Comparison of ENCODE assay signal across 25 mouse cellular contexts in the genomic region with DNA sequence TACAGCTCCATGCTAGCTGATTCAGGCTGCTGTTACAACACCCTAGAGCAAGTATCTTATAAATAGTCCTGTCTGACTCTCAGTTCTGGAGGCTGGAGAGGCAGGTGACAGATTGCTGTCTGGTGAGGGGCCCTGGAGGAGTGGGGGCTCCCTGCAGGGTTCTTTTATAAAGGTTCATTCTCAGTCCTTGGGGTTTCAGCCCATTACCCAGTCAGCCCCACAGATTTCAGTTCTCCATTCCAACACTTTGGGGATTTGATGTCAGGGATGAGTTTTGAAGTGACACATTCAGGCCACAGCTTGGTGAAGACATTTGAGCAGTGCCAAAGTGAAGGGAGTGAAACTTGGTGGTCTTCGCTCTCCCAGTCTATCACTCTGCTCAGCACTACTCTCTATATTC. TPM values are rescaled to one million over a fixed set of nuclear protein-coding genes. Genes with fewer than 3 reads are reported as not detected.
DNase-seq lines count a peak whose midpoint lies in the region; ATAC-seq and TF ChIP-seq lines count a peak whose summit lies in the region.
"Had no signal": no experiment of that assay in that cellular context is flagged by ENCODE, and none has a peak within 500 bp of the region (broad histone marks: within the 10 kb centered on the region; RNA-seq: fewer than 3 reads in every experiment).

No protein-coding gene starts in this region.

- H3K27ac ChIP-seq in kidney, adult 2 months (ENCODE audit: insufficient read depth, low read depth, low read length) = peak overlapping the region; percentile 99
- H3K27ac ChIP-seq in kidney, embryonic 16.5 days (ENCODE audit: low read length) = peak overlapping the region; percentile 92
- no peak overlapping the region for H3K27ac ChIP-seq in stomach, postnatal 0 days (replicated peaks)
- H3K27ac ChIP-seq in midbrain, embryonic 10.5 days (replicated peaks) = no peak overlapping the region
- H3K27ac ChIP-seq: embryonic facial prominence, embryonic 10.5 days; embryonic facial prominence, embryonic 13.5 days; forebrain, embryonic 12.5 days; forebrain, embryonic 15.5 days; heart, adult 2 months; heart, embryonic 10.5 days; hindbrain, embryonic 14.5 days; hindbrain, postnatal 0 days had no signal

- no peak for TF ChIP-seq POLR2A in kidney, adult 2 months (IDR thresholded peaks at IDR 0.05; ENCODE audit: low read depth, low read length)

- 95% methylated on average over 1 of the region's 1 CpGs for WGBS in kidney, adult 2 months
- WGBS in kidney, embryonic 16.5 days = 100% methylated on average over 1 of the region's 1 CpGs
- 100% methylated on average over 1 of the region's 1 CpGs for WGBS in stomach, postnatal 0 days
- WGBS in midbrain, embryonic 10.5 days = 97% methylated on average over 1 of the region's 1 CpGs

- TF ChIP-seq EP300 in stomach, postnatal 0 days (optimal IDR thresholded peaks at IDR 0.05) = no peak

- H3K27me3 ChIP-seq in kidney, adult 2 months (replicated peaks; ENCODE audit: control insufficient read depth, insufficient read depth, low read length) = no peaks in the 10 kb centered on the region
- H3K27me3 ChIP-seq in kidney, embryonic 16.5 days (ENCODE audit: insufficient read depth, low read length) = no peaks in the 10 kb centered on the region
- no peaks in the 10 kb centered on the region for H3K27me3 ChIP-seq in stomach, postnatal 0 days (ENCODE audit: control insufficient read depth, insufficient read depth, low read length)
- H3K27me3 ChIP-seq in midbrain, embryonic 10.5 days (ENCODE audit: low read depth, poor library complexity, severe bottlenecking) = no peaks in the 10 kb centered on the region
- H3K27me3 ChIP-seq: embryonic facial prominence, embryonic 13.5 days; forebrain, embryonic 12.5 days; forebrain, embryonic 15.5 days had no signal

- no peak for DNase-seq in kidney, adult 2 months
- DNase-seq in kidney, postnatal 10 days = no peak
- DNase-seq in kidney, postnatal 14 days = no peak
- DNase-seq in stomach, postnatal 0 days (ENCODE audit: low spot score) = peak; percentile 5
- DNase-seq in midbrain, embryonic 10.5 days (ENCODE audit: low spot score) = no peak
- DNase-seq: adrenal gland, adult 8-10 months; adrenal gland, postnatal 25 days; cerebellum, adult 11-12 months; cerebellum, adult 8-10 months; cerebellum, postnatal 36 days; embryo, embryonic 11 days; gastrocnemius, postnatal 25 days; heart, adult 2 months; heart, postnatal 4 days had no signal

- peaks cover 24% of the 10 kb centered on the region for H3K4me1 ChIP-seq in kidney, adult 2 months (ENCODE audit: control insufficient read depth, insufficient read depth, low read length)
- H3K4me1 ChIP-seq in kidney, embryonic 16.5 days (ENCODE audit: insufficient read depth, low read length) = peaks cover 14% of the 10 kb centered on the region; the same call in 1 of the 2 replicates
- no peaks in the 10 kb centered on the region for H3K4me1 ChIP-seq in stomach, postnatal 0 days (replicated peaks; ENCODE audit: control insufficient read depth, insufficient read depth)
- peaks cover 11% of the 10 kb centered on the region for H3K4me1 ChIP-seq in midbrain, embryonic 10.5 days
- H3K4me1 ChIP-seq: embryonic facial prominence, embryonic 10.5 days; forebrain, embryonic 12.5 days had no signal

- H3K4me2 ChIP-seq in kidney, embryonic 16.5 days (replicated peaks; ENCODE audit: low read depth, low read length) = no peak overlapping the region
- H3K4me2 ChIP-seq in stomach, postnatal 0 days (replicated peaks; ENCODE audit: low read depth) = no peak overlapping the region
- H3K4me2 ChIP-seq: embryonic facial prominence, embryonic 13.5 days; forebrain, embryonic 12.5 days; forebrain, embryonic 15.5 days; hindbrain, embryonic 14.5 days had no signal

- no peak overlapping the region for H3K4me3 ChIP-seq in kidney, adult 2 months (ENCODE audit: insufficient read depth, low read depth, low read length)
- no peak overlapping the region for H3K4me3 ChIP-seq in kidney, embryonic 16.5 days (ENCODE audit: low read length)
- H3K4me3 ChIP-seq in stomach, postnatal 0 days (ENCODE audit: low read depth, low read length) = no peak overlapping the region
- H3K4me3 ChIP-seq in midbrain, embryonic 10.5 days = no peak overlapping the region
- H3K4me3 ChIP-seq: embryonic facial prominence, embryonic 10.5 days; embryonic facial prominence, embryonic 13.5 days; erythroblast, embryonic 14.5 days; forebrain, embryonic 12.5 days; forebrain, embryonic 15.5 days; heart, adult 2 months; heart, embryonic 10.5 days had no signal

- peak; percentile 10; the same call in 1 of the 2 replicates for ATAC-seq in kidney, embryonic 16.5 days (ENCODE audit: low FRiP score, low TSS enrichment)
- no peak for ATAC-seq in stomach, postnatal 0 days (ENCODE audit: low FRiP score, low TSS enrichment)
- ATAC-seq: activated CD4-positive, CD25-positive, alpha-beta regulatory T cell, adult 4 months; CD4-positive, CD25-positive, alpha-beta regulatory T cell, adult 4 months; forebrain, embryonic 15.5 days; hindbrain, postnatal 0 days had no signal

- no peaks in the 10 kb centered on the region for H3K36me3 ChIP-seq in kidney, adult 2 months (ENCODE audit: control insufficient read depth, insufficient read depth, low read length)
- peaks cover 4% of the 10 kb centered on the region; the same call in 1 of the 2 replicates for H3K36me3 ChIP-seq in kidney, embryonic 16.5 days (ENCODE audit: insufficient read depth, low read length)
- 0 out of 2 replicates have a peak, but pooled peaks cover 5% of the 10 kb centered on the region for H3K36me3 ChIP-seq in stomach, postnatal 0 days (ENCODE audit: control insufficient read depth, insufficient read depth, low read length)
- peaks cover 54% of the 10 kb centered on the region for H3K36me3 ChIP-seq in midbrain, embryonic 10.5 days

- H3K9ac ChIP-seq in kidney, embryonic 16.5 days (replicated peaks; ENCODE audit: low read length) = no peak overlapping the region
- H3K9ac ChIP-seq in stomach, postnatal 0 days (ENCODE audit: low read length) = no peak overlapping the region
- H3K9ac ChIP-seq: embryonic facial prominence, embryonic 13.5 days; forebrain, embryonic 12.5 days; forebrain, embryonic 15.5 days; hindbrain, embryonic 14.5 days had no signal

- no peaks in the 10 kb centered on the region for H3K9me3 ChIP-seq in kidney, embryonic 16.5 days (ENCODE audit: low read length)
- no peaks in the 10 kb centered on the region for H3K9me3 ChIP-seq in stomach, postnatal 0 days (ENCODE audit: control insufficient read depth, low read length)
- no peaks in the 10 kb centered on the region for H3K9me3 ChIP-seq in midbrain, embryonic 10.5 days (replicated peaks)
- H3K9me3 ChIP-seq: embryonic facial prominence, embryonic 10.5 days; embryonic facial prominence, embryonic 13.5 days; forebrain, embryonic 12.5 days; forebrain, embryonic 15.5 days; heart, embryonic 10.5 days had no signal

- TF ChIP-seq CTCF in kidney, adult 2 months (conservative IDR thresholded peaks at IDR 0.05; ENCODE audit: insufficient read depth, insufficient read length, low read depth, low read length) = no peak
- no peak for TF ChIP-seq CTCF in stomach, postnatal 0 days (IDR thresholded peaks at IDR 0.05; ENCODE audit: low read depth)

RNA-seq across cellular contexts. Expression of a gene that starts 31.4 kb away (rescaled TPM):
- polyA plus RNA-seq in kidney, adult 2 months (2012; rRNA removed) = 12.3 and 14.2 TPM in 2 replicates
- 24.0 and 24.1 TPM in 2 replicates for polyA plus RNA-seq in kidney, embryonic 16.5 days (2015; fragmentation: Nextera tagmentation; extraction: Ambion mirVana)
- polyA plus RNA-seq in stomach, postnatal 0 days (2015; fragmentation: Nextera tagmentation; extraction: Ambion mirVana) = 10.6 and 10.8 TPM in 2 replicates
- polyA plus RNA-seq in midbrain, embryonic 10.5 days (2016; fragmentation: Nextera tagmentation; extraction: Ambion mirVana) = 46.0 and 54.9 TPM in 2 replicates
- polyA plus RNA-seq: erythroblast, embryonic 14.5 days had no signal

Comparison
In these comparisons a context has a peak if more than half of its experiments do, and no peak if none do; other contexts are left out.
1. H3K27ac ChIP-seq: peak in kidney, adult 2 months (single experiment) and kidney, embryonic 16.5 days (single experiment); none in stomach, postnatal 0 days (single experiment) and midbrain, embryonic 10.5 days (single experiment).